Mouse (Mus musculus): ENCODE data around the gene Mylpf. TPM values are rescaled to one million over a fixed set of nuclear protein-coding genes. Genes with fewer than 3 reads are reported as not detected.
"Not testable (repeated sequence)": the region's sequence is repeated elsewhere in the genome, so short reads cannot be mapped to it uniquely, and the experiment has no call there.

Mylpf gene
- total RNA-seq, 1 experiment = 498 TPM

GRCm38 (mm10) chr7:127244658-127245510 is 36.2 kb downstream of the Mylpf start:
- H3K27ac ChIP-seq (ENCODE audit: insufficient read depth, low read depth, low read length, poor library complexity, severe bottlenecking) = peak overlapping the region; percentile 86
- TF ChIP-seq CHD2 (IDR thresholded peaks at IDR 0.05; ENCODE audit: low read depth, low read length) (no peak), ZC3H11A (IDR thresholded peaks at IDR 0.05; ENCODE audit: borderline replicate concordance, low read depth, low read length) (no peak), HCFC1 (IDR thresholded peaks at IDR 0.05; ENCODE audit: borderline replicate concordance, insufficient read depth, low read length) (no peak), MAFK (IDR thresholded peaks at IDR 0.05; ENCODE audit: insufficient read depth, low read depth, low read length) (peak; percentile 35; the same call in 1 of the 2 replicates), ZNF384 (IDR thresholded peaks at IDR 0.05; ENCODE audit: low read depth, low read length) (no peak)
- peaks cover 3% of the 10 kb centered on the region; the same call in 1 of the 2 replicates for H3K9me3 ChIP-seq (ENCODE audit: control insufficient read depth, insufficient read depth, low read depth, low read length)
- H3K4me1 ChIP-seq (ENCODE audit: control insufficient read depth in 2 of 2, insufficient read depth in 2 of 2, low read length in 2 of 2, poor library complexity in 1 of 2) = peaks cover 0 to 5% of the 10 kb centered on the region in 2 experiments; a peak in 1 of 4 replicates
- in situ Hi-C loops (cut with MboI; ENCODE audit: low sequenced_read_pairs in 2 of 2, unreplicated experiment in 2 of 2) = no loop called here
- peak overlapping the region; percentile 90 to 96 for H3K4me3 ChIP-seq (ENCODE audit: insufficient read depth in 1 of 2, low read depth in 1 of 2, low read length in 2 of 2, poor library complexity in 1 of 2, severe bottlenecking in 1 of 2)
- DNase-seq (ENCODE audit: low read depth, low spot score) = no peak
- H3K36me3 ChIP-seq (ENCODE audit: control insufficient read depth, insufficient read depth, low read length, poor library complexity, severe bottlenecking) = peaks cover 9% of the 10 kb centered on the region; the same call in 1 of the 2 replicates
- H3K9ac ChIP-seq (ENCODE audit: insufficient read depth, low read depth, low read length, poor library complexity, severe bottlenecking) = peak overlapping the region; percentile 95

DNA sequence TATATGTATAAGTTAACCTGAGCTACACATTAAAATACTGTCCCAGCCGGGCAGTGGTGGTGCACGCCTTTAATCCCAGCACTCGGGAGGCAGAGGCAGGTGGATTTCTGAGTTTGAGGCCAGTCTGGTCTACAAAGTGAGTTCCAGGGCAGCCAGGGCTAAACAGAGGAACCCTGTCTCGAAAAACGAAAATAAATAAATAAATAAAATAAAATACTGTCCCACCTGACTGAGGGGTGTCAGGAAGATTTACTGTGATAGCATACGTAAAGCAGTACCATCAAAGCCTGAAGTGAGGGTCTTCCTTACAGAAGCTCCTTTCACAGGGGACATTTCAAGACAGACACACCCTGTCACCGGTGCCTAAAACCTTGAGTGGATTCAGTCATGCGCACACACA is 41.8 kb downstream of the Mylpf start:
- H3K4me3 ChIP-seq (ENCODE audit: insufficient read depth in 1 of 2, low read depth in 1 of 2, low read length in 2 of 2, poor library complexity in 1 of 2, severe bottlenecking in 1 of 2); DNase-seq (ENCODE audit: low read depth, low spot score); H3K4me1 ChIP-seq (ENCODE audit: control insufficient read depth in 2 of 2, insufficient read depth in 2 of 2, low read length in 2 of 2, poor library complexity in 1 of 2); H3K36me3 ChIP-seq (ENCODE audit: control insufficient read depth, insufficient read depth, low read length, poor library complexity, severe bottlenecking); H3K27ac ChIP-seq (ENCODE audit: insufficient read depth, low read depth, low read length, poor library complexity, severe bottlenecking); in situ Hi-C loops (cut with MboI; ENCODE audit: low sequenced_read_pairs in 2 of 2, unreplicated experiment in 2 of 2); H3K9ac ChIP-seq (ENCODE audit: insufficient read depth, low read depth, low read length, poor library complexity, severe bottlenecking); H3K9me3 ChIP-seq (ENCODE audit: control insufficient read depth, insufficient read depth, low read depth, low read length): not testable (repeated sequence)

DNA sequence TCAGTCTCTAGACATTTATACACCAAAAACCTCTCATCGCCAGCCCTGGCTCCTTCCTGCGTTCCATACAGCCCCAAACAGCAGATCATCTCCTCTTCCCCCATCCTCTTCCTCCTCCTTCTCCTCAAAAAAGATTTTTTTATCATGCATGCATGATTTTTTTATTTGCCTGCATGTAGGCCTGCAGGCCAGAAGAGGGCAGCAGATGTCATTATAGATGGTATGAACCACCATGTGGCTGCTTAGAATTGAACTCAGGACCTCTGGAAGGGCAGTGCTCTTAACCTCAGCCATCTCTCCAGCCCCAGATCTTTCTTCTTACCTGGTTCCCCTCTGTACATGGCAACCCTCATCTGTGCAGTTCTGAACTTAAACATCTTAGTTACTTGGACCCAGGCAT is 43.7 kb downstream of the Mylpf start:
- H3K9ac ChIP-seq (ENCODE audit: insufficient read depth, low read depth, low read length, poor library complexity, severe bottlenecking) = no peak overlapping the region
- TF ChIP-seq ZNF384 (IDR thresholded peaks at IDR 0.05; ENCODE audit: low read depth, low read length) (peak; percentile 82), HCFC1 (IDR thresholded peaks at IDR 0.05; ENCODE audit: borderline replicate concordance, insufficient read depth, low read length) (no peak), CHD2 (IDR thresholded peaks at IDR 0.05; ENCODE audit: low read depth, low read length) (no peak), MAFK (IDR thresholded peaks at IDR 0.05; ENCODE audit: insufficient read depth, low read depth, low read length) (no peak), ZC3H11A (IDR thresholded peaks at IDR 0.05; ENCODE audit: borderline replicate concordance, low read depth, low read length) (no peak)
- peaks cover 19% of the 10 kb centered on the region for H3K36me3 ChIP-seq (ENCODE audit: control insufficient read depth, insufficient read depth, low read length, poor library complexity, severe bottlenecking)
- H3K4me3 ChIP-seq (ENCODE audit: insufficient read depth in 1 of 2, low read depth in 1 of 2, low read length in 2 of 2, poor library complexity in 1 of 2, severe bottlenecking in 1 of 2) = no peak overlapping the region
- in situ Hi-C loops (cut with MboI; ENCODE audit: low sequenced_read_pairs in 2 of 2, unreplicated experiment in 2 of 2) = no loop called here
- H3K4me1 ChIP-seq (ENCODE audit: control insufficient read depth in 2 of 2, insufficient read depth in 2 of 2, low read length in 2 of 2, poor library complexity in 1 of 2) = no peaks in the 10 kb centered on the region
- DNase-seq (ENCODE audit: low read depth, low spot score) = no peak
- H3K27ac ChIP-seq (ENCODE audit: insufficient read depth, low read depth, low read length, poor library complexity, severe bottlenecking) = no peak overlapping the region
- H3K9me3 ChIP-seq (ENCODE audit: control insufficient read depth, insufficient read depth, low read depth, low read length) = no peaks in the 10 kb centered on the region

DNA sequence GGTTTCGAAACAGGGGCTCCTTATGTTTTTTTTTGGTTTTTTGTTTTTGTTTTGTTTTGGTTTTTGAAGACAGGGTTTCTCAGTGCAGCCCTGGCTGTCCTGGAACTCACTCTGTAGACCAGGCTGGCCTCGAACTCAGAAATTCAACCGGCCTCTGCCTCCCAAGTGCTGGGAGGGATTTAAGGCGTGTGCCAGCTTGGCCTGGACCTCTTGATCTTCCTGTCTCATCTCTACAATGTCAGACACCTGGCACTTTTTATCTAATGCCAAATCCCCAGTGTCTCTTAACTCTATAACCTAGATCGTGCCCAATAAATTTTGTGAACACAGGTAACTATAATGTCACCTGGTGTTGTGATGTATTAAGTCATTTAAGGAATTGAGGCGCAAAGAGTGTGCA is 44.7 kb downstream of the Mylpf start:
- H3K36me3 ChIP-seq (ENCODE audit: control insufficient read depth, insufficient read depth, low read length, poor library complexity, severe bottlenecking) = peaks cover 24% of the 10 kb centered on the region
- H3K9me3 ChIP-seq (ENCODE audit: control insufficient read depth, insufficient read depth, low read depth, low read length) = no peaks in the 10 kb centered on the region
- DNase-seq (ENCODE audit: low read depth, low spot score) = no peak
- no peak for TF ChIP-seq ZNF384 (IDR thresholded peaks at IDR 0.05; ENCODE audit: low read depth, low read length)
- TF ChIP-seq HCFC1 (IDR thresholded peaks at IDR 0.05; ENCODE audit: borderline replicate concordance, insufficient read depth, low read length) = no peak
- TF ChIP-seq CHD2 (IDR thresholded peaks at IDR 0.05; ENCODE audit: low read depth, low read length) = no peak
- no peak for TF ChIP-seq MAFK (IDR thresholded peaks at IDR 0.05; ENCODE audit: insufficient read depth, low read depth, low read length)
- TF ChIP-seq ZC3H11A (IDR thresholded peaks at IDR 0.05; ENCODE audit: borderline replicate concordance, low read depth, low read length) = no peak
- no peaks in the 10 kb centered on the region for H3K4me1 ChIP-seq (ENCODE audit: control insufficient read depth in 2 of 2, insufficient read depth in 2 of 2, low read length in 2 of 2, poor library complexity in 1 of 2)
- peak overlapping the region; percentile 70 for H3K9ac ChIP-seq (ENCODE audit: insufficient read depth, low read depth, low read length, poor library complexity, severe bottlenecking)
- peak overlapping the region; percentile 66 to 68 for H3K4me3 ChIP-seq (ENCODE audit: insufficient read depth in 1 of 2, low read depth in 1 of 2, low read length in 2 of 2, poor library complexity in 1 of 2, severe bottlenecking in 1 of 2)
- in situ Hi-C loops (cut with MboI; ENCODE audit: low sequenced_read_pairs in 2 of 2, unreplicated experiment in 2 of 2) = no loop called here
- H3K27ac ChIP-seq (ENCODE audit: insufficient read depth, low read depth, low read length, poor library complexity, severe bottlenecking) = no peak overlapping the region
